Mouse (Mus musculus) heart, embryonic 11.5 days (tissue): ENCODE measurements around the gene C1qtnf5. TPM values are rescaled to one million over a fixed set of nuclear protein-coding genes. Genes with fewer than 3 reads are reported as not detected.
A peak's percentile ranks its signal among the peaks of the same experiment; 100 is the strongest.

Experiments
- ATAC-seq: fragments of 200-750 bp; cut with Nextera tagmentation; replicated peaks from 2 replicates; pipeline ENCODE4 v1.8.0; 2017; ENCODE audit warnings: moderate library complexity; ENCODE audit not compliant: insufficient number of reproducible peaks, low FRiP score, low TSS enrichment
- H3K27ac ChIP-seq: fragments of 300-500 bp; sonication (generic); 2 replicates; pipeline ENCODE4 v1.5.1; 2014; ENCODE audit warnings: mild to moderate bottlenecking, low read depth, low read length
- H3K27me3 ChIP-seq: fragments of 300-500 bp; sonication (generic); 2 replicates; pipeline ENCODE4 v1.6.1; 2014; ENCODE audit warnings: mild to moderate bottlenecking, low read length, mixed read lengths; ENCODE audit not compliant: control insufficient read depth, insufficient read depth
- H3K36me3 ChIP-seq: fragments of 300-500 bp; sonication (generic); 2 replicates; pipeline ENCODE4 v1.6.1; 2014; ENCODE audit warnings: mild to moderate bottlenecking, low read length, moderate library complexity, mixed read lengths; ENCODE audit not compliant: control insufficient read depth, insufficient read depth
- H3K4me1 ChIP-seq: fragments of 300-500 bp; sonication (generic); 2 replicates; pipeline ENCODE4 v1.6.1; 2014; ENCODE audit warnings: low read length; ENCODE audit not compliant: control insufficient read depth, insufficient read depth
- H3K4me2 ChIP-seq: fragments of 300-500 bp; sonication (generic); 2 replicates; pipeline ENCODE4 v1.6.1; 2014; ENCODE audit warnings: mild to moderate bottlenecking, moderate library complexity
- H3K4me3 ChIP-seq: fragments of 300-500 bp; sonication (generic); 2 replicates; pipeline ENCODE4 v1.5.1; 2014; ENCODE audit warnings: low read depth, low read length
- H3K9ac ChIP-seq: fragments of 300-500 bp; sonication (generic); 2 replicates; pipeline ENCODE4 v1.6.1; 2014; ENCODE audit warnings: mild to moderate bottlenecking, low read depth, low read length, moderate library complexity
- H3K9me3 ChIP-seq: fragments of 300-500 bp; sonication (generic); replicated peaks from 2 replicates; pipeline ENCODE4 v1.6.1; 2016; ENCODE audit warnings: low read length; ENCODE audit not compliant: control insufficient read depth
- WGBS: fragments of 180-500 bp; shearing (Covaris S2); extraction: QIAGEN DNeasy Blood & Tissue Kit; methylation state at CpG from one replicate; pipeline ENCODE4 v1.1.7; 2014; ENCODE audit not compliant: insufficient replicate concordance; 5-methylcytosine and 5-hydroxymethylcytosine counted together
- polyA plus RNA-seq: library from polyadenylated mRNA; unstranded; fragments of >200 nt; fragmentation: Nextera tagmentation; extraction: Ambion mirVana; gene quantifications from 2 replicates; pipeline ENCODE4 v1.2.1, GENCODE M21; 2014

The C1qtnf5 gene
- polyA plus RNA-seq, 1 experiment from 2014 or later, result 0.43 TPM

DNA sequence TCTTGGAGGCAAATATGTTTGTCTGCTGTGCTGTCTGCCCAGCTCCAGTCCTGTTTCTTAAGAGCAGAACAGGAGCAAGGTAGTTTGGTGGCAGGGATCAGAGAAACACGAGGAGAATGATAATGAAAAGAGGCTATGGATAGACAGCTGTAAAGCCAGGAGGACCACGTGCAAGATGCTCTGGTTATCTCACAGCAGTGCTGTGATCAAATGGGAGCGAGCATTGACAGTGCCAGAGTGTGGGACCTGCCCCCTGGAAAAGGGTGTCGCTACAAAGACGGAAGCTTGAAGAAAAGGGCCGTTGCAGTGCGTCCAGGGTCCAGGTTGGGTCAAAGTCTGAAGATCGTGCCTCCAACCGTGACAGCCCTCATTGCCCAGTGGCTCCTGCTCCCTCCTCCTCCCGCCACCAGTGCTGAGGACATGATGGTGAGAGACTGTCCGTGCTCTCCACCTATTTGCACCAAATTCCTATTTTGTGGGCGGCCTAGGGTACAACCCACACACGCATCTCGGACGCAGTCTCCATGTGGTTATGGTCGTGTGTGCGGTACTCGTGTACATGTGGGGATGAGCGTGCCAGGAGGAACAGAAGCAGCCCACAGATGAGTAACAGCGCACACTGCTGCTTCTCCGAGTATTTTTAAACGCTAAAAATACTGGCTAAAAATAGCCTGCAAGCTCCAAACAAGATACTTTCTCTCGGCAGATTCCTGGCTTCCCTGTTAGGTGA is 23.5 kb upstream of the C1qtnf5 start:
- peak overlapping the region; percentile 73 for H3K4me3 ChIP-seq
- ATAC-seq, result no peak
- peak overlapping the region; percentile 99 for H3K4me2 ChIP-seq
- WGBS, result 5% methylated on average over 23 of the region's 23 CpGs
- H3K27me3 ChIP-seq, result no peaks in the 10 kb centered on the region; the same call in 1 of the 2 replicates
- H3K27ac ChIP-seq, result peak overlapping the region; percentile 81
- peaks cover 52% of the 10 kb centered on the region for H3K4me1 ChIP-seq
- H3K9me3 ChIP-seq, result no peaks in the 10 kb centered on the region
- H3K36me3 ChIP-seq, result no peaks in the 10 kb centered on the region
- H3K9ac ChIP-seq, result peak overlapping the region; percentile 55

DNA sequence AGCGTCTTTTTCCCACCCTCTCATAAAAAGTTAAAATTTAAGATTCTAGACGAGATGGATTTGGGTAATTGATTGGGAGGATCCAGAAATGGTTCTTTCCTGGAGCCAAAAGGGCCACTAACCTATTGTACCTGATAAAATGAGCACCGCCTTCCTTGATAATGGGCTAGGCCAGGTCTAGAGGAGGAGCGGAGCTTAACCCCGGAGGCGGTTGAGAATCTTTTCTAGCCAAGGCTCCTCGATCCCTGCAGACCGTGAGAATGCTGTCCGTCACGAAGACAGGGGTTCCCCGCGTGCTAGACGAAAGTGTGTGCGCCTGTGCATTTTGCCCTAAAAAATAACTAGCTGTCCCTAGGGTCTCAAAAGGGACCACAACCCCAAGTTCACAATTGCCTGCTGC is 22.8 kb upstream of the C1qtnf5 start:
- Histone ChIP-seq H3K27me3 (no peaks in the 10 kb centered on the region; the same call in 1 of the 2 replicates), H3K4me3 (peak overlapping the region; percentile 73), H3K9ac (peak overlapping the region; percentile 61; the same call in 1 of the 2 replicates), H3K4me2 (peak overlapping the region; percentile 99), H3K36me3 (no peaks in the 10 kb centered on the region), H3K4me1 (peaks cover 51% of the 10 kb centered on the region), H3K9me3 (no peaks in the 10 kb centered on the region), H3K27ac (peak overlapping the region; percentile 81)
- ATAC-seq, result no peak
- 0% methylated on average over 14 of the region's 14 CpGs for WGBS

DNA sequence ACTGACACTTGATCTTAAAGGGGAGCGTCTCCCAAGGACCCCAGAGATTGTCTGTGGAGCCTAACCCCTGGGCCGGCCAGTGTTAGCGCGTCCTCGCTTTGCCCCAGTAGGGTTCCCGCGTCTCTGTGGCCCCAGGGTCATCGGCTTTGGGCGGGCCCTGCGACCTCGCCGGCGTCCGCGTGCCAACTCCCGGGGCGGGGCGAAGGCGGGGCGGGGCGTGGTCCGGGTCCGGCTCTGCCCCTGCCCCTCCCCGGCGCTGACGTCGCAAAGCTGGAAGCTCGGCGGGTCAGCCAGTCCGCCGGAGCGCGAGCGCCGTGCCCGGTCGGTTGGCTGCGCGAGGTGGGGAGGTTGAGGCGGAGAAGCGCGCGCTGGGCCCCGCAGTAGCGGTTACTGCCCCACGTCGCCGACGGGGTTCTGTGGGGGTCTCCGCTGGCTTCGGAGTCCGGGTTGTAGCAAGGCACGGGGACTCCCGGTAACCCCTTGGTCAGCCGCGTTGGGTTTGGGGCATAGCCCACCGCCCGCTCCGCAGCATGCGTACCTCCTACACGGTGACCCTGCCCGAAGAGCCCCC is 22.3 kb upstream of the C1qtnf5 start:
- Histone ChIP-seq H3K4me2 (peak overlapping the region; percentile 99), H3K4me3 (peak overlapping the region; percentile 73), H3K27ac (peak overlapping the region; percentile 81), H3K9ac (peak overlapping the region; percentile 92), H3K9me3 (no peaks in the 10 kb centered on the region), H3K27me3 (no peaks in the 10 kb centered on the region; the same call in 1 of the 2 replicates), H3K36me3 (no peaks in the 10 kb centered on the region), H3K4me1 (peaks cover 57% of the 10 kb centered on the region)
- under 1% methylated on average over 62 of the region's 62 CpGs for WGBS
- peak; percentile 82 for ATAC-seq

DNA sequence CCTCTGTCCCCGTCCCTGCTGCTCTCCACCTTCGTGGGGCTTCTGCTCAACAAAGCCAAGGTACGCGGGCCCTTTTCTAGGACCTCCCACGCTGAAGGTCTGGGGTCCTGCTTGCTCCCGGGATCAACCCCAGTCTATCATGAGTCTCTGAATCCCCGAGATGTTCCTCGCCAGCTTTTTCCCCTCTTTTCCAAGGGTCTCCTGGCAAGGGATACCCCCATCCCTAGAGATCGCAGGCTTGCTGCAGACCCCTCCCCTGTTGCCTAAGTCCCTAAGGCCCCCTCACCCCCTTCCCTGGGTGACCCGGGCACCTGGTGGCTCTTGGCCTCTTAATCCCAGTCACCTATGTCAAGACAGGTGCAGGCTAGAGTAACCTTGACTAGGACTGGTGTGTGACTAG is 21.8 kb upstream of the C1qtnf5 start:
- peak overlapping the region; percentile 81 for H3K27ac ChIP-seq
- no peak for ATAC-seq
- H3K4me1 ChIP-seq, result peaks cover 59% of the 10 kb centered on the region
- no peaks in the 10 kb centered on the region for H3K36me3 ChIP-seq
- H3K4me2 ChIP-seq, result peak overlapping the region; percentile 99
- no peaks in the 10 kb centered on the region for H3K9me3 ChIP-seq
- peak overlapping the region; percentile 92 for H3K9ac ChIP-seq
- H3K27me3 ChIP-seq, result no peaks in the 10 kb centered on the region; the same call in 1 of the 2 replicates
- 3% methylated on average over 10 of the region's 10 CpGs for WGBS
- H3K4me3 ChIP-seq, result peak overlapping the region; percentile 73

DNA sequence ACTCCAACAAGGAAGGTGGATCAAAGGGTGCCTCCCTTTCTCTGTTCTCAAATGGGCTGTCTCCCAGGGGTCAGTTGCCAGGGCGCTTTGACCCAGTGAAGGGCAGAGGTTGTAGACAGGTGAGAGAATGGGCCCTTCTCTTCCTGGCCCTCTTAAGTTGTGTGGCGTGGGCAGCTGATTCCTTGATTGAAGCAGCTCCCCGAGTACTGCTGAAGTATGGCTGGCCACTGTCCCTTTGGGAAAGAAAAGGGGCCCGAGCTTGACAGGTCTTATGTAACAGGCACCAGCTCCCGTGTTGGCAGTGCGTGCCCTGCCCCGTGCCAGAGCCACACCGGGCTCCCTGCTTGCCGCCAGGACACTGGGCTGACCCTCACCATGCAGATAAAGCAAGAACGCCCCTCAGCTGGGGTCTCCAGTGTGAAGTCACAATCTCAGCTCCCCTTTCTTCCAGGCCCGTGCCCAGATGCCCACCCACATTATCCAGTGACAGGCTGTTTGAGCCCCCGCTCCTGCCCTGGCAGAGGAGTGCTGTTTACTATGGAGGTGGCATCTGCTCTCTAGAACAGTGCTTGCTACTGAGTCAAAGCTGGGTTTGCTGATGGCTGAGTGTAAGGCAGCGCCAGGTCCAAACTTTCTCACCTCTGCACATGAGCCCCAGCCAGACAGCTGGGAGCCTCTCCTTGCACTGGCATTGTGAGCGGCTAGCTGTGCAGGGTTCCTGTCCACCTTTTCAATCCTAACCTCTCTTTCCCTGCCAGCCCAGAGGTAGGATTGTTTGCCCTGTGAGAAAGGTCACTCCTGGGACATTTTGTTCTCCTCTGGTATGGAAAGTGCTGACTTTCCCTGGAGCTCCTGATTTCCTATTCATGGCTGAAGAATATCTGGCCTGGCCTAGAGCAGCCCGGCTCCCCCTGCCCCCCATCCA is 21.0 kb upstream of the C1qtnf5 start:
- 49% methylated on average over 15 of the region's 15 CpGs for WGBS
- ATAC-seq, result no peak
- Histone ChIP-seq H3K4me2 (peak overlapping the region; percentile 99), H3K9me3 (no peaks in the 10 kb centered on the region), H3K36me3 (peaks cover 2% of the 10 kb centered on the region; the same call in 1 of the 2 replicates), H3K9ac (peak overlapping the region; percentile 92), H3K4me1 (peaks cover 55% of the 10 kb centered on the region), H3K27ac (peak overlapping the region; percentile 59), H3K27me3 (no peaks in the 10 kb centered on the region; the same call in 1 of the 2 replicates), H3K4me3 (peak overlapping the region; percentile 73)

DNA sequence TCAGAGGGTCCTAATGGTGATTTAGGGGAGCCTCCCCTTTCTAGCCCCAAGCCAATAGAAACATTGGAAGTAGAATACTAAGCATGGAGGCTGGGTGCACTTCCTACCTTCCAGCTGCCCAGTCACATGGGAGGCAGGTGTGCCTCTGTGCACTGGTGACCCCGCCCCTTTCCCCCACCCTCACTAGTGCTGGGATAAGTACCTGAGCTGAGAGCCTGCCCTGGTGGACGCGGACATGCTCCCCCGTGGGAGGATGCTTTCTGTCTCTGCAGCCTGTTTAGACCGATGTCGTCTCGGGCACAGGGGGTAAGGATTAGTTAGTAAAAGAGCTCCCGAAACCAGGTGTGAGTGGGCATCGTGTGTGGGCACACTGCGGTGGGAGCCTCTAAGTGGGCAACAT is 20.1 kb upstream of the C1qtnf5 start:
- Histone ChIP-seq H3K36me3 (peaks cover 8% of the 10 kb centered on the region; the same call in 1 of the 2 replicates), H3K27me3 (no peaks in the 10 kb centered on the region; the same call in 1 of the 2 replicates), H3K9ac (no peak overlapping the region), H3K27ac (peak overlapping the region; percentile 88), H3K9me3 (no peaks in the 10 kb centered on the region), H3K4me1 (peaks cover 55% of the 10 kb centered on the region), H3K4me2 (peak overlapping the region; percentile 99), H3K4me3 (no peak overlapping the region; the same call in 1 of the 2 replicates)
- 41% methylated on average over 10 of the region's 10 CpGs for WGBS
- no peak for ATAC-seq

DNA sequence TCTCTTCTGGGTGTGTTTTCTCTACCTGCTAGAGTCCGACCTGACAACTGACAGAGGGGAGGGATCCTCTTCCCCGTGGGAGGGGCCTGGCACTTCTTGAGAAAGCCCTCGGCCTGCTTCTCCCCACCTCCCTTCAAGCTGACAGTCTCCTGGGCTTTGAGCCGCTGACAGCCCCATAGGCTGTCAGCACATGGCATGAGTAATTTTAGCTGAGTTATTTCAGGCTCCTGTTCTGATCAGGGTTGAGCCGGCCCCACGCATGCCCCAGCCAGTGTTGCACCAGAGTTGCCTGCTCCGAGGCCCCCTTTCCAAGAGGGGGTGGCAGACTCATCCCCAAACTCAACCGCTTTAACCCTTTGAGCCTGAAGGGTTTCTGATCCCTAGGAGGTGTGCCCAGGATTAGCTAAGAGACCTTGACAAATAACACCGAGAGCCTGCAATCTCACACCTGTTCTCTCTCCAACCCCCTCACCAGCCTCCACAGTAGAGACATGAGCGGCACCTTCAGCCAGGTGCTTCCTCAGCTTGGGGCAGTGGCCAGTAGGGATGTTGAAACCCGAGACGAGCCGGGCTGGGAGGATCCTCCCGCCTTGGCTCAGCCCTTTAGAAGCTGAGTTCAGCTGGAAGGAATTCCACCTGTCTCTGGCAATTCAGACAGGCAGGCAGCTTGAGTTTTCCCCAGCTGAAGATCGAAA is 19.1 kb upstream of the C1qtnf5 start:
- Histone ChIP-seq H3K27me3 (no peaks in the 10 kb centered on the region; the same call in 1 of the 2 replicates), H3K4me2 (peak overlapping the region; percentile 99), H3K4me3 (peak overlapping the region; percentile 13), H3K9me3 (no peaks in the 10 kb centered on the region), H3K9ac (peak overlapping the region; percentile 52; the same call in 1 of the 2 replicates), H3K4me1 (peaks cover 55% of the 10 kb centered on the region), H3K27ac (peak overlapping the region; percentile 88), H3K36me3 (peaks cover 9% of the 10 kb centered on the region)
- 6% methylated on average over 15 of the region's 15 CpGs for WGBS
- no peak; the same call in 1 of the 2 replicates for ATAC-seq
